Mouse (Mus musculus): ENCODE measurements around the gene Phf14.

DNA sequence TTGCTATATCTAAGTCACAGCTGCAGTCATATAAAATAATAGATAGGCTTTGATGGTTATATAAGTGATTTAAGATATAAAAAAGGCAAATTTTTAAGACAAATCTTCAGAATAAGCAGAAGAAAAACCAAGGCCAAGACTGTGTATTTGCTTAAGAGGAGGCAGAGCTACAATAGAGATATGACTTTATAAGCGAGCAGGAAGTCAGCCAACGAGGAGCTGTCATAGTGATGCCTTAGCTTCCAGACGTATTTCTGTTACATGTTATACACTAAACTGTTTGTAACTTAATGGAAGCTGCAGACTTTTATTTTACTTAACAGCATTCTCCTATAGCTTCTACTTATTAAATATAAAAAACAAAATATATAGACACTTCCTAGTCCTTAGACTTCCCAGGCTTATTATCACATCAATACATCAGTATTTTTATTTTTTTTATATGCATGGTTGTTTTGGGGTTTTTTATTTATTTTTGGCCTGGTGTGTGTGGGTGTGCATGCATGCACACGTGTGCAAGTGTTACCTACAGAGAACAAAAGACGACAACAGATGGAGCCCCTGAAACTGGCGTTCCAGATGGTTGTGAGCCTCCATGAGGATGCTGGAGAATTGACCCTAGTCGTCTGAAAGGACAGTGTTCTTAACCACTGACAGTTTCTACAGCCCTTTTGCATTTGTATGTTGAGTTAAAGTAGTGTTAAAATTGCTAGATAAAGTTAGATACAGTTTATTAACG lies 170.4 kb downstream of the Phf14 start:
- TF ChIP-seq CHD2 (IDR thresholded peaks at IDR 0.05; ENCODE audit: low read length) (no peak), POLR2A (IDR thresholded peaks at IDR 0.05; ENCODE audit: control insufficient read depth in 1 of 2, insufficient read depth in 1 of 2, low read depth in 1 of 2, low read length in 2 of 2, poor library complexity in 1 of 2) (no peak), POLR2AphosphoS2 (IDR thresholded peaks at IDR 0.05; ENCODE audit: low read length) (no peak), CTCF (IDR thresholded peaks at IDR 0.05 in 2 of 3, conservative IDR thresholded peaks at IDR 0.05 in 1 of 3; ENCODE audit: control insufficient read depth in 1 of 3, insufficient read depth in 1 of 3, low read depth in 2 of 3, low read length in 3 of 3, poor library complexity in 1 of 3, severe bottlenecking in 1 of 3) (no peak), MAX (IDR thresholded peaks at IDR 0.05; ENCODE audit: low read length) (no peak), MYB (IDR thresholded peaks at IDR 0.05; ENCODE audit: low read depth, low read length) (no peak), POLR2AphosphoS5 (IDR thresholded peaks at IDR 0.05; ENCODE audit: borderline replicate concordance, low read depth, low read length) (no peak), HCFC1 (IDR thresholded peaks at IDR 0.05; ENCODE audit: low read depth, low read length) (no peak), GATA1 (IDR thresholded peaks at IDR 0.05; ENCODE audit: low read depth, low read length) (no peak), EP300 (IDR thresholded peaks at IDR 0.05; ENCODE audit: low read depth in 1 of 2, low read length in 2 of 2) (no peak), MYC (IDR thresholded peaks at IDR 0.05; ENCODE audit: low read depth, low read length) (no peak)
